Mouse (Mus musculus) cortical plate, adult 2 months (tissue): ENCODE data around the gene Il1a.

Source experiments
- CTCF ChIP-seq: fragments of 200-500 bp; IDR thresholded peaks from 2 replicates; pipeline ENCODE4 v1.5.1; 2011; ENCODE audit warnings: mild to moderate bottlenecking, control low read depth, low read length; ENCODE audit not compliant: insufficient read depth; ENCODE audit errors: extremely low read depth
- POLR2A ChIP-seq: fragments of 200-500 bp; IDR thresholded peaks from 2 replicates; pipeline ENCODE4 v1.6.1; 2011; ENCODE audit warnings: mild to moderate bottlenecking, low read length, control low read depth; ENCODE audit not compliant: insufficient read depth; ENCODE audit errors: extremely low read depth

DNA sequence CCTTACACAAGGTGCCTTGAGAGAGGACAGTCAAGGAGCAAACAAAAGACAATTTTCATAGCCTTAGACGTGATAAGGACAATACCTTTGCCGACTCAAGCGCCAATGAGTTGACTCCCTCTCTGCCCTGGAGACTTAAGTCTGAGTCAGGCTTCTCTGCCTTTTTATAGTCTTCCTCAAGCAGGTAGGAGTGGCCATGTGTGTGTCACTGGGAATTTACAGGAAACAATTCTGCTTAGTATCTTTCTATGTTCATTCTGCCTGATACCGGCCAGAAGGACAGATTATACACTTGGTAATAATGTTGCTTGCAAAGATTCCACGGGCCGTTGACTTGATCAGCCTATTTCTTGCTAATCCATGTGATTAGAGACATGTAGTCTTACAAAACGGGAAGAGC lies at the start of gene Il1a:
- TF ChIP-seq CTCF (no peak), POLR2A (no peak)
